Comparison of ENCODE assay signal across 25 mouse cellular contexts in genomic region chr2:3621568-3621967, GRCm38 (mm10). TPM values are rescaled to one million over a fixed set of nuclear protein-coding genes. Genes with fewer than 3 reads are reported as not detected.
A peak's percentile ranks its signal among the peaks of the same experiment; 100 is the strongest.
DNase-seq lines count a peak whose midpoint lies in the region; ATAC-seq and TF ChIP-seq lines count a peak whose summit lies in the region.
"Had no signal": no experiment of that assay in that cellular context is flagged by ENCODE, and none has a peak within 500 bp of the region (broad histone marks: within the 10 kb centered on the region; RNA-seq: fewer than 3 reads in every experiment).

No protein-coding gene starts in this region.

- no peak for TF ChIP-seq RAD21 in MEL (IDR thresholded peaks at IDR 0.05; ENCODE audit: low read depth, low read length)

- intact Hi-C loops in heart, postnatal 14 days (cut with DNase I) = no loop called here

- no peak for TF ChIP-seq EP300 in MEL (IDR thresholded peaks at IDR 0.05; ENCODE audit: low read depth in 1 of 2, low read length in 2 of 2)

- H3K4me3 ChIP-seq in MEL (ENCODE audit: control insufficient read depth in 1 of 2, insufficient read depth in 1 of 2, low read depth in 2 of 2, low read length in 2 of 2) = no peak overlapping the region
- H3K4me3 ChIP-seq: forebrain, embryonic 10.5 days; forebrain, embryonic 13.5 days; heart, embryonic 12.5 days; heart, embryonic 15.5 days had no signal

- no peaks in the 10 kb centered on the region for H3K79me2 ChIP-seq in MEL (ENCODE audit: control insufficient read depth, insufficient read depth, low read length, poor library complexity)

- peaks cover 0 to 5% of the 10 kb centered on the region in 2 experiments; a peak in 3 of 4 replicates for H3K4me1 ChIP-seq in MEL (ENCODE audit: control insufficient read depth in 1 of 2, insufficient read depth in 2 of 2, low read length in 2 of 2)
- H3K4me1 ChIP-seq: forebrain, embryonic 10.5 days; forebrain, embryonic 13.5 days; heart, embryonic 12.5 days; heart, embryonic 15.5 days had no signal

- H3K9ac ChIP-seq in MEL (ENCODE audit: control insufficient read depth, low read depth, low read length, poor library complexity, severe bottlenecking) = no peak overlapping the region
- H3K9ac ChIP-seq: forebrain, embryonic 13.5 days; heart, embryonic 12.5 days; heart, embryonic 15.5 days; hindbrain, embryonic 14.5 days had no signal

- H3K27me3 ChIP-seq in MEL (ENCODE audit: control insufficient read depth in 1 of 2, insufficient read depth in 2 of 2, low read length in 2 of 2) = no peaks in the 10 kb centered on the region; a peak in 1 of 4 replicates
- H3K27me3 ChIP-seq: forebrain, embryonic 13.5 days; heart, embryonic 12.5 days; heart, embryonic 15.5 days; Patski had no signal

- peaks cover 0 to 2% of the 10 kb centered on the region in 2 experiments; a peak in 2 of 4 replicates for H3K36me3 ChIP-seq in MEL (ENCODE audit: control insufficient read depth in 1 of 2, insufficient read depth in 2 of 2, low read length in 2 of 2)
- H3K36me3 ChIP-seq: forebrain, embryonic 10.5 days; heart, embryonic 12.5 days; heart, embryonic 15.5 days had no signal

- no peak overlapping the region for H3K27ac ChIP-seq in MEL (ENCODE audit: control insufficient read depth, low read depth, low read length)
- H3K27ac ChIP-seq: forebrain, embryonic 10.5 days; forebrain, embryonic 13.5 days; heart, embryonic 15.5 days; hindbrain, embryonic 14.5 days had no signal

- DNase-seq in 416B (ENCODE audit: low read depth) = peak; percentile 79
- peak; percentile 36 for DNase-seq in MEL (ENCODE audit: low read depth, low spot score)
- DNase-seq in neural tube, embryonic 10.5 days (ENCODE audit: extremely low spot score, low spot score) = no peak
- no peak for DNase-seq in cerebellum, adult 11-12 months
- no peak for DNase-seq in heart, postnatal 14 days
- DNase-seq: adrenal gland, postnatal 10 days; adrenal gland, postnatal 36 days; B cell, adult 2 months; cerebellum, adult 11 months; cerebellum, adult 8-10 months; cerebellum, postnatal 10 days; gastrocnemius, postnatal 25 days; heart, postnatal 10 days; heart, postnatal 4 days; kidney, adult 2 months had no signal

- 0 out of 2 replicates have a peak, but pooled peaks have one; percentile 6 for ATAC-seq in megakaryocyte, adult 5-6 weeks (ENCODE audit: poor library complexity, severe bottlenecking)
- ATAC-seq: CD4-positive, CD25-positive, alpha-beta regulatory T cell, adult 4 months; forebrain, embryonic 13.5 days; forebrain, embryonic 16.5 days; intestine, postnatal 0 days; Patski had no signal

- no peak for TF ChIP-seq CTCF in MEL (IDR thresholded peaks at IDR 0.05 in 2 of 3, conservative IDR thresholded peaks at IDR 0.05 in 1 of 3; ENCODE audit: control insufficient read depth in 1 of 3, insufficient read depth in 1 of 3, low read depth in 2 of 3, low read length in 3 of 3, poor library complexity in 1 of 3, severe bottlenecking in 1 of 3)

- H3K9me3 ChIP-seq in MEL (replicated peaks; ENCODE audit: insufficient read depth, low read length) = no peaks in the 10 kb centered on the region
- H3K9me3 ChIP-seq: forebrain, embryonic 10.5 days; forebrain, embryonic 13.5 days; heart, embryonic 12.5 days; heart, embryonic 15.5 days had no signal

- TF ChIP-seq POLR2A in MEL (IDR thresholded peaks at IDR 0.05; ENCODE audit: control insufficient read depth in 1 of 2, insufficient read depth in 1 of 2, low read depth in 1 of 2, low read length in 2 of 2, poor library complexity in 1 of 2) = no peak

TF ChIP-seq in MEL, 35 proteins besides CTCF, POLR2A, EP300 and RAD21:
- TF ChIP-seq TAL1 (IDR thresholded peaks at IDR 0.05; ENCODE audit: low read length) = no peak
- no peak for TF ChIP-seq MAFK (IDR thresholded peaks at IDR 0.05; ENCODE audit: borderline replicate concordance, low read depth, low read length)
- no peak for TF ChIP-seq BHLHE40 (IDR thresholded peaks at IDR 0.05; ENCODE audit: borderline replicate concordance, low read depth, low read length)
- TF ChIP-seq E2F4 (IDR thresholded peaks at IDR 0.05; ENCODE audit: borderline replicate concordance, low read depth, low read length) = no peak
- no peak for TF ChIP-seq NRF1 (IDR thresholded peaks at IDR 0.05; ENCODE audit: insufficient read depth, low read depth, low read length, poor library complexity, severe bottlenecking)
- no peak for TF ChIP-seq TCF12 (IDR thresholded peaks at IDR 0.05; ENCODE audit: low read depth, low read length)

RNA-seq across cellular contexts. Expression of gene Fam107b, which starts 51.3 kb away (rescaled TPM):
- total RNA-seq in MEL (2012; rRNA removed) = 9.0 and 10.0 TPM in 2 replicates
- polyA plus RNA-seq in MEL (2012; ENCODE audit: insufficient read depth in 1 of 2, insufficient read length in 2 of 2, low read depth in 1 of 2, low replicate concordance in 2 of 2, missing spikeins in 1 of 2) = 10 to 100 TPM in 1 of 2 experiments, not detected in 1; 15.5 TPM
- 794 and 805 TPM in 2 replicates for total RNA-seq in megakaryocyte, adult 5-6 weeks (2015)
- 673 and 930 TPM in 2 replicates for total RNA-seq in megakaryocyte, adult 5-6 weeks (2017)
- total RNA-seq in heart, postnatal 14 days (2021) = 10 to 100 TPM; 10.2 to 14.1 TPM

Comparison
In these comparisons a context has a peak if more than half of its experiments do, and no peak if none do; other contexts are left out.
1. DNase-seq: peak in 416B (single experiment) and MEL (single experiment); none in neural tube, embryonic 10.5 days (single experiment), cerebellum, adult 11-12 months (single experiment) and heart, postnatal 14 days (0 of 2).
2. RNA of gene Fam107b, which starts 51.3 kb away (total RNA-seq): 673 to 930 TPM in megakaryocyte, adult 5-6 weeks; 10.2 to 14.1 TPM in heart, postnatal 14 days and 9.0 to 10.0 TPM in MEL; every median in the first group is over 10 times any median in the second.